ENCODE assay signal across 8 mouse cellular contexts in genomic region chr11:114675341-114675825, GRCm38 (mm10). TPM values are rescaled to one million over a fixed set of nuclear protein-coding genes. Genes with fewer than 3 reads are reported as not detected.
DNase-seq lines count a peak whose midpoint lies in the region; ATAC-seq and TF ChIP-seq lines count a peak whose summit lies in the region.

Gene Ttyh2 (plus strand): TSS chr11:114675431.

- no peak for TF ChIP-seq CTCF in left cerebral cortex, adult 2 months (IDR thresholded peaks at IDR 0.05)

- peak within 1 kb of the TSS; percentile 67 for H3K27ac ChIP-seq in hindbrain, embryonic 14.5 days
- peak within 1 kb of the TSS; percentile 84 for H3K27ac ChIP-seq in left cerebral cortex, adult 2 months
- peak within 1 kb of the TSS; percentile 88 for H3K27ac ChIP-seq in macrophage

- WGBS in hindbrain, embryonic 14.5 days = under 1% methylated on average over 40 of the region's 40 CpGs
- 2% methylated on average over 40 of the region's 40 CpGs for WGBS in macrophage (ENCODE audit: missing documents)

- peaks cover 69% of the 10 kb centered on the region for H3K79me2 ChIP-seq in macrophage (ENCODE audit: inconsistent target)

- peaks cover 23% of the 10 kb centered on the region for H3K4me1 ChIP-seq in hindbrain, embryonic 14.5 days (replicated peaks; ENCODE audit: control insufficient read depth, insufficient read depth, low read length)

- DNase-seq in adipocyte (ENCODE audit: low spot score) = peak; percentile 94
- DNase-seq in cerebellum, postnatal 25 days = peak; percentile 90 to 94
- DNase-seq in gastrocnemius, adult 18-20 months (ENCODE audit: low spot score) = peak; percentile 84
- peak; percentile 72 for DNase-seq in hindbrain, embryonic 14.5 days (ENCODE audit: low spot score)
- peak; percentile 47 to 69 for DNase-seq in left cerebral cortex, adult 2 months (ENCODE audit: extremely low spot score in 1 of 2, low spot score in 2 of 2)
- peak; percentile 74 to 76 for DNase-seq in right cerebral cortex, postnatal 10 days (ENCODE audit: low spot score in 2 of 2)
- DNase-seq in urinary bladder, postnatal 4 days (ENCODE audit: low spot score in 2 of 2) = peak; percentile 78 to 81

- peak within 1 kb of the TSS; percentile 45 for H3K4me3 ChIP-seq in hindbrain, embryonic 14.5 days (replicated peaks; ENCODE audit: low read length)
- peak within 1 kb of the TSS; percentile 61 for H3K4me3 ChIP-seq in left cerebral cortex, adult 2 months
- peak within 1 kb of the TSS; percentile 96 for H3K4me3 ChIP-seq in macrophage (ENCODE audit: inconsistent target)

- intact Hi-C loops in left cerebral cortex, adult 2 months (cut with DNase I) = no loop called here

- H3K27me3 ChIP-seq in hindbrain, embryonic 14.5 days (ENCODE audit: control insufficient read depth, insufficient read depth, low read length) = peaks cover 9% of the 10 kb centered on the region; the same call in 1 of the 2 replicates

- H3K4me2 ChIP-seq in hindbrain, embryonic 14.5 days (replicated peaks) = peak within 1 kb of the TSS; percentile 84

- peak within 1 kb of the TSS; percentile 71 for H3K9ac ChIP-seq in hindbrain, embryonic 14.5 days

- H3K9me3 ChIP-seq in hindbrain, embryonic 14.5 days (ENCODE audit: control insufficient read depth, low read length) = no peaks in the 10 kb centered on the region

- ATAC-seq in hindbrain, embryonic 14.5 days (ENCODE audit: low FRiP score) = peak; percentile 63

- H3K36me3 ChIP-seq in hindbrain, embryonic 14.5 days (replicated peaks; ENCODE audit: control insufficient read depth, insufficient read depth) = peaks cover 42% of the 10 kb centered on the region
- peaks cover 25% of the 10 kb centered on the region for H3K36me3 ChIP-seq in macrophage (ENCODE audit: inconsistent target)

RNA-seq across cellular contexts. Expression of gene Ttyh2, which starts in this region (rescaled TPM):
- 10 to 100 TPM; 15.6 to 16.7 TPM for total RNA-seq in gastrocnemius, adult 18-20 months (2021)
- 32.0 and 35.1 TPM in 2 replicates for polyA plus RNA-seq in hindbrain, embryonic 14.5 days (2014; fragmentation: Nextera tagmentation; extraction: Ambion mirVana)
- 10 to 100 TPM; 18.5 to 18.6 TPM for total RNA-seq in left cerebral cortex, adult 2 months (2021)
- 100 to 1,000 TPM in 10 of 26 experiments, 10 to 100 TPM in 16; 49.5 to 273 (median 89.0) TPM for total RNA-seq in macrophage (2018; cell fraction: chromatin; rRNA removed)
- total RNA-seq in macrophage (2018; cell fraction: cytosol; rRNA removed) = 100 to 1,000 TPM; 138 to 232 (median 164) TPM
- total RNA-seq in macrophage (2018; cell fraction: nucleus; rRNA removed) = 100 to 1,000 TPM in 25 of 26 experiments, 10 to 100 TPM in 1; 95.9 to 192 (median 148) TPM
- polyA plus RNA-seq in macrophage (2018) = 65.9 to 116 TPM (median 90.0 TPM) in 3 replicates

Comparison
In these comparisons a context has a peak if more than half of its experiments do, and no peak if none do; other contexts are left out.
1. Peak in every context shown above with its lines: DNase-seq, ATAC-seq, H3K4me3 ChIP-seq and H3K27ac ChIP-seq.
2. H3K4me3 ChIP-seq: peak in every context shown above with its lines; median percentile 96 in macrophage; 61 in left cerebral cortex, adult 2 months; 45 in hindbrain, embryonic 14.5 days.